Mouse (Mus musculus): ENCODE results near the gene L2hgdh. TPM values are rescaled to one million over a fixed set of nuclear protein-coding genes. Genes with fewer than 3 reads are reported as not detected.

The L2hgdh gene
- total RNA-seq (2021): 10 to 100 TPM; 30.0 to 30.2 TPM
- long read RNA-seq, experiment 1, transcript L2hgdh-201 (10 exons, 3,340 nt): major isoform, 56 of 69 reads
- long read RNA-seq, experiment 1, partial matches to known transcripts: 5 of 69 reads
- long read RNA-seq, experiment 1, other reads (novel, unspliced or antisense): 8 of 69 reads
- long read RNA-seq, experiment 2, transcript L2hgdh-201 (10 exons, 3,340 nt): major isoform, 55 of 60 reads
- long read RNA-seq, experiment 2, partial matches to known transcripts: 2 of 60 reads
- long read RNA-seq, experiment 2, other reads (novel, unspliced or antisense): 3 of 60 reads

DNA sequence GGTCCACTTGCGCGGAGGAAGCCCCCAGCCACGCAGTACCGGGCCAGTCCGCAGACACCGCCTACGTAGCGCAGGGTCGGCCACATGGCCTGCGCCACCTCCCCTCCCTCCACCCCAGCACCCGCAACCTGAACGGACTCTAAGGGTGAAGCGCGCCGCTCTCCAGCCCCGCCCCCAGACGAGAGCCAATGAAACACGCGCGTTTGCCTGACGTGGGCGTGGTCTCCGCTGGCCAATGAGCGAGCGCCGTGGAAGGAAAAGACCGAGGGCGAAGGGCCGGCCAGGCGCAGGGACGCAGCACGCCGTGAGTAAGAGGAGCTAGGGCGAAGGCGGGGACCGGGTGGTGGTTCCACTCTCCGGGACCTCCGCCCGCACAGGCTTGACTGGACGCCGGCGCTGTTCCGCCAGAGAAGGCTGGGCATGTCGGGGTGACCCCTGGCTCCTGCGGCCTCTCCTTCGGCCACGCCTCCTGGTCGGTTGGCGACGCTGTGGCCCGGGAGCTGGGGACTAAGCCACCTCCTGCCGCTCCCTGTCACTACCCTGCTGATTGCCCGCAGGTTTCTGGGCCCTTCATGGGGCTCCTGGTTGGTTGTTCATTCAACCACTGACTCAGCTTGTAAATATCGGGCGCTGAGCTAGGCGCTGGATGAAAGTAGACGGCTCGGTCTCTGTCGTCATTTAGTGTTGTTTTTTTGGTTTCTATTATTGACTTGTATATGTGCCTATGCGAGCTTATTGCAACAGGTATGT, at the start of gene L2hgdh, which contains the start of gene Atp5s:
TSS of gene L2hgdh (minus strand) at position 163 of the 750 bp plus-strand sequence.
TSS of gene Atp5s (plus strand) at position 240 of the 750 bp plus-strand sequence.
- DNase-seq: peak; percentile 96
- intact Hi-C loops (cut with DNase I): no loop called here

DNA sequence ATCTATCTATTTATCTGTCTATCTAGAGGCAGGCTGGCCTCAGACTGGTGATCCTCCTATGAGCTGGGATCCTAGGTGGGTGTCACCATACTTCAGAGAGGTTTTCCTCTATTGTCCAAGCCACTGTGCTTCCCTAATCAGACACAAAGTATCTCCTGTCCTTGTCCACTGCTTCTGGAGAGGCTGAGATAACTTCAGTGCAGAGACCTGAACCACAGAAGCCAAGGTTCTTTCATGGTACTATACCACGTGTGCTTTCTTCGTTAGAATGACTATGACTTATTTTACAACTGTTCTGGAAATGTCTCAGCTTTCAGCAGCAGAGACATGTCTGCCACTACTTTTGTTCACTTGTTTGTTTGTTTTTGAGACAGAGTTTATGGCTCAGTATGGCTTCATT, 44.2 kb upstream of the L2hgdh start:
- intact Hi-C loops (cut with DNase I): no loop called here
- DNase-seq: no peak

DNA sequence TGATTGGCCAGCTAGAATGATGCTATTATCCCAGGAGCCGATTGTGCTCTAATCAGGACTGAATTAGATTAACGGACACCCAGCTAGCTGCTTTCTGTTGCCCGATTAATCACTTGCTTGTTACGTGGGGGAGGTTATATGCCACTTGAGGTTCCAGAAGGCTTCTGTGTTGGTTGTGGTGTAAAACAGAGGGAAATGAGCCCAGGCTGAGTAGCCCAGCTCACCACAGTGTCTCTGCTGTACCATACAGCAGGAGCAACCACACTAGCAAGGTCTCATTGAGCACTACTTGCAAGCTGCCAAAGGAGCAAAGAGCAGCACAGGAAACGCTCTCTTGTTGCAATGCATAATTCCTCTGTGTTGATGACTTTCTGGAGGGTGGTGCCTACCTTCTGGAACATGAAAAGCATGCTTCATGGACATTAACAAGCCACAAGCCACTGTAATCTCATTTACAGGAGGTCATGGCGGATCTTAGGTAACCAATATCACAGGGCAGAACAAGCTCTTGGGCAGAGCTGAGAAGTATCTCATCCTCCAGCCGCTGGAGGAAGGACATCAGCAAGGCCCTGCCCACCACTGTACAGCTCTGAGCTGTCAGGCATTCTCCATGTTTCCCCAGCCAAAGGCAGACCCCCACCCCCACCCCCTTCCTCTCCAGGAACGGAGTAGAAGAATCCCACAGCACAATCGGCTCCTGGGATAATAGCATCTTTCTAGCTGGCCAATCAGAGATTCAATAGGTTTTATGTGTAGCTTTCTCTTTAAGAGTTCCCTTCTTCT, 43.0 kb upstream of the L2hgdh start:
- DNase-seq: no peak
- intact Hi-C loops (cut with DNase I): no loop called here

DNA sequence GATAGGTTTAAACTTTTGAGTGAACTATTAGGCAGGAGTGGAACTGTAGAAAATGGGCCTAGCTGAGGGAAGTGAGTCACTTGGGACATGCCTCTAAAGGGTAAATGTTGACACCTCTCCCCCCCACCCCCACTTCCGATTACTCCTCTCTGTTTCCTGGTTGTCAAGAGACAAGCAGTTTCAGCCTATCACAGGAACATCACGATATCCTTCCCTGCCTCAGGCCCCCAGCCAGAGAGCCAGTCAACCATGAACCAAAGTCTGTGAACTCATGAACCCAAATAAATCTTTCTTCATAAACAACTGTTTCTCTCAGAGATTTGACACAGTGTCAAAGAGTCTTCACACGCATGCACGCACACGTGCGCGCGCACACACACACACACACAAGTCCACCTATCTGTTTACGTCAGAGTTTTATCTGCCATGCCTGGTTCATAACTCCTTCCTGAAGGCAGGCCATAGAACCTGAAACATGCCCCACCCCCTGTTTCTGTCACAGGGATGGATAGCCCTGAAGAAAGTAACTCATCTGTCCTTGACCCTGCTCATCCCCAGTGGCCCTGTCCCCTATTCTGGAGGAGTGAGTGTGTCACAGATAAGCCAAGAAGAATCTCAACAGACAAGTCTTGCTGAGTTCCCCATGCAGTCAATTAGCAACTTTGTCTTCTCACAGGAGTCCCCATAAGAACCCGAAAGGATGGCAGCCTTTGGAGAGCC, 41.7 kb upstream of the L2hgdh start:
- DNase-seq: no peak
- intact Hi-C loops (cut with DNase I): no loop called here

DNA sequence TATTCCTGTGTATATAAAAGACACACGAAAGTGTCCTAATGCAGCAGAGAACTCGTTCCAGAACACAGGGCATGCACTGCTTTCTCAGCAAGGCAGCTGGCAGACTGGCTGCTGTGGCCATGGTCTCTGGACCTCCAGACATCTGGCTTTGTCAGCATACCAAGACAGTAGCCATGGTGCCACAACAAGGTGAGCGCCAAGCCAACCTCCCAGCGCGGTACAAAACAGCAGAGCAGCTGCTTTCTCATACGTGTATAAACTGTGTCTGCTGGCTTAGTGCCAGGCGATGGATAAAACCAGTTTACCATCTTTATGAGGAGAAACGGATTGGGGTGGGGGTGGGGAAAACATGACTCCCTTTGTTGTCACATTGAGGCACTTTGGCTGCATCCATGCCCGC, 40.9 kb upstream of the L2hgdh start:
- no peak for DNase-seq
- intact Hi-C loops (cut with DNase I): no loop called here

DNA sequence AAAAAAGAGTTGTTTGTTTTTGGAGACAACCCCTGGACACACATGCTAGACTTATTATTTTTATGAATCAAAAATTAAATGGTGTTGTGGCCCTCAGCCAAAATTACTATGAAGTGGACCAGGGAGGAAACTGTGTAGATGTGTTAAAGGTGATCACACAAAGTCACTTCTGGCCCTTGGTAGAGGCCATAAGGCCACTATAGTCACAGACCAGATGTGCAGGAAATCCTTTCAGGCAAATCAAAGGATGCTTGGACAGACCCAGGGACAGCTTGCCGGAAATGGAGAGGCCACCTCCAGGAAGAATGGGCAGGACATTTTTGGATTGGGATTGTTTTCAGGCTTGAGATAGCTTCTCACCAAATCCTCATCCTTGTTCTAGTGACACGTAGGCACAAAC, 36.9 kb upstream of the L2hgdh start:
- peak in 1 of 2 experiments; percentile 13 for DNase-seq
- intact Hi-C loops (cut with DNase I): no loop called here

DNA sequence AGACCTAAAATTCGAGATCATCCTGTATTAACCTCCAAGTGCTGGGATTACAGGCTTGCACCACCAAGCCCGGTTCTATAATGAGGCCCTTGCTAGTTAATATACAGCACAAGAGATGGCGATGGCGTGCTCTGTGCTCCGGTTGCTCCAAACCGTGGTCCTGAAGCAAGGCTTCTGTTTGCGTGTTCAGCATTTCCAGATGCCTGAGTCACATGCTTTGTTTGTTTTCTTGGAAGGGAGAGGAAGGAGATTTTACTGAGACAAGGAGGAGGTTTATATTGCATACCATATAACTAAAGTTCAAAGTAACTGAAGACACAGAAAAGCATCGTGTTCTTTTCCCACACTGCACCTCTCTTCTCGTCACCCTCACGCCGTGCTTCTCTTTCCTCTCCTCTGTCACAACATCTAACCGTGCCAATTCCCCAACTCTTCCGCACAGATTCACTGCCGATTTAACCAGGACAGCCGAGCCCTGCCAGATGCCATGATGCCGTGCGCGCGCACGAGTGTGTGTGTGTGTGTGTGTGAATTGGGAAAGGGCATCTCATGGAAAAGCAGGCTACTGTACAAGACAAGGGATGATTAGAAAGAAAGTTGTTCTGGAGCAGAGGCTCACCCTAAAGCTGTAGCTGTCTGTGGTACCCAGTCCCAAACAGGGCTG, 36.2 kb upstream of the L2hgdh start:
- no peak for DNase-seq
- intact Hi-C loops (cut with DNase I): no loop called here

DNA sequence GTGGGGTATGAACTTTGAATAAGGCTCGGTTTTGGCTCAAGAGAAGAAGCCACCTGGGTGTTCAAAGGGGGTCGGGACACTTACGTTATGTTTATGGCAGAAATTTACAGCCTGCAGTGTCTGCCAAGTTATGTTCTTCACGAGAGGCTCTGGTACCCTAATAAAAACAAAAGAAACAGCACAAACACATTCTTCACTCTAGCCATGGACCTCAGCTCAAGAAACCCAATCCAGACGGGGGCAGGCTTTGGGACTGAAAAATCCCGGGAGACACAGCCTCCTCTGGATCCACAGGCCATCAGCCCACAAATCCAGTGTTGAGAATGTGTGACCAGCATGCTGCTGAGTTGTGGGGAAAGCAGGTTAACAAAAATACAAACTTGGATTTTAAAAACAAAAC, 35.3 kb upstream of the L2hgdh start:
- DNase-seq: no peak
- intact Hi-C loops (cut with DNase I): no loop called here

DNA sequence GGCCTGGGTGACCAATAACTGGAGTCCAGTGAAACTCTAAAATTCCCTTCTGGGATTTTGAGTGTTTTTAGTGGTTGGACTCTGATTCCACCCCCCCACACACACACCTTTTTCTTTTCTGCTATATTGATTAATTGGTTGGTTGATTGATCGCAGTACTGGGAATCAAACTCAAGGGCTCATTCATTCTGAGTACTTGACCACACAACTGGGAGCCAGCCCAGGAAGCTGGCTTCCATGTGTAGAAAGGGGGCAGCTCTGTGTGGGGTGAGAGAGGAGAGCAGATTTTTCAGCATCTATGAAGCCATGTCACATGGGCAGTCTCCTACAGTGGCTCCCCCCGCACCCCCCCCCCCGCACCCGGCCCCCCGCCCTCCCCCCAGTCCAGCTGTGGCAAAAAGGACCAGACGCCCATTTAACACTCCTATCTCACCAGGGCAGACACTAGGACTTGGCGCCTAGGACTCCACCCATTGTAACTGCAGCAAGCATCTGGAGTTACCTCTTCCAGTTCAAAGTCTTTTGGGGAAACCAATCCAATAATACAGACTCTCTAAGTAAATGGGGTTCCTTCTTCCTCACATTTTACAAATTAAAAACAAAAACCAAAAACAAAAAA, 34.7 kb upstream of the L2hgdh start:
- no peak for DNase-seq
- intact Hi-C loops (cut with DNase I): loop anchor here (5.0 to 10.0 kb wide), 3 partner anchors 48 to 385 kb away; no protein-coding TSS in a partner anchor

DNA sequence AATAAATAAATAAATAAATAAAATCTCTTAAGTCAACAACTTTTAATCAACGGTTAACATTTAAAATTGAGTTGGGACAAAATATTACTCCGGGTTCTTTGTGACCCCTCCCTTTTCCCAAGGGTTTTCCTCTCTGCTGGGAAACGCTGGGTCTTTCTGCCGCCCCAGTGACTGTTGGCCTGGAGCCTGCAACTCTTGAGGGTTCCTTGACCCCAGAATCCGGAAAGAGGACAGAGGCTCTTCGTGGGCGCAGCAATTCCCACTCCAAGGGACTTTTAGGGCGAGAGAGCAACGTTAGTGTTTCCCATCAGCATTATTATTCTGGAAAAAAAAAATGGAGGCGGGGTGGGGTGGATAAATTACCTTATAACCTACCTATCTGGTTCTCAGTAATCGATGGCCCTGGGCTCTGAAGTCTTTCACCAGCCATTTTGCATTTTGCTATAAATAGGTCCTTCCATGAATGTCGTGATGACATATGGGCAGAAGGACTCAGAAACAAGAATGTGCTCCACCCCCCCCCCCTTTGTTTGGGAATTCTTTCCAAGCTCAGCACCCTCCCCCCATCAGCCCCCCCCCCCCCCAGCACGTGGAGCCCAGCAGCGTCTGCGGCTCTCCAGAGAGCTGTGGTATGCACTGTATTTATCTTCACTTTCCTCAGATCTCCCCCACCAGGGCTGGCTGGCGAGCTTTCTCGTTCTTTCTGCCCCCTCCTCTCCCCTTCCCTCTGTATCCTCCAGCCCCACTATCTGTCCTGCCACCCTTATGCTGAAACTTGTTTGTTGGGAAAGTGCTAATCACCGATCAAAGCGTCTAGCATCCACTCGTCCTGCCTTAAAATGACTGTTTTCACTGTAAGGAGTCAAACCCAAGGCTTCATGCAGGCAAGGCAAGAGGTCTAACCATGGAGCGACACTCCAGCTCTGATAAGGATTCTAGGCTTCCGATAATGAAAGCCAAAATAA, 33.8 kb upstream of the L2hgdh start:
- intact Hi-C loops (cut with DNase I): loop anchor here (1.0 to 10.0 kb wide), 4 partner anchors 49 to 386 kb away; partner anchors contain the start of gene Map4k5
- DNase-seq: peak; percentile 18 to 45

DNA sequence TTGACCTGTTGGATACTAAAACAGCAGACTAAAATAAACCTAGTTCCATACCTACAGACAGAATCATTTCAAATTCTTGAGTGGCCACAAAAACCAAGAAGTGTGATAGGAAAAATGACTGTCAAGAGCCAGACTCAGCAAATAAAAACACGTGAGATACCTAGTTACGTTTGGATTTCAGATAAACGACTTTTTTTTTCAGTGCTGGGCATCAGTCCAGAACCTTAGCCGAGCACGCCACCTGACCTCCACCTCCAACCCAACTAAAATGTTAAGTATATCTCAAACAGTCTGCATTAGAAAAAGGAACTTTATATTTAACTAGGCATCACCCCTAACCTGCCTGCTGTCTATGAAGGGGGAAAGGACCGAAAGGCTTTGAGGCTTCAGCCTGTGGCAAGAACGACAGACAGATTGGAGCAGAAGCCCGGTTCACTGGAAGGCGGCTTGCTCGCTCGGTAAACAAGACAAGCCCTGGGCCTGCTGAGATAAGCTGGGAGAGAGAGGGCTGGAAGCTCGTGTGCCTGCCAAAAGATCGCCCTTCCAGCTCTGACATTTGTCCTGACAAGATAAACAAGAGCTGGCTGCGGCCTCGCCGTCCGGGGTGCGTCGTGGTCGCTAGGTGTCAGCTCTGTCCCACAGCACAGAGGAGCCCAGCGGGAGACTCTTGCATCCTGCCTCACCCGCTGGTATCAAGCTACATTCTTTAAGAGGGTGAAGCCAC, 32.9 kb upstream of the L2hgdh start:
- DNase-seq: peak; percentile 83 to 84
- intact Hi-C loops (cut with DNase I): loop anchor here (1.0 to 10.0 kb wide), 4 partner anchors 50 to 387 kb away; partner anchors contain the start of gene Map4k5

DNA sequence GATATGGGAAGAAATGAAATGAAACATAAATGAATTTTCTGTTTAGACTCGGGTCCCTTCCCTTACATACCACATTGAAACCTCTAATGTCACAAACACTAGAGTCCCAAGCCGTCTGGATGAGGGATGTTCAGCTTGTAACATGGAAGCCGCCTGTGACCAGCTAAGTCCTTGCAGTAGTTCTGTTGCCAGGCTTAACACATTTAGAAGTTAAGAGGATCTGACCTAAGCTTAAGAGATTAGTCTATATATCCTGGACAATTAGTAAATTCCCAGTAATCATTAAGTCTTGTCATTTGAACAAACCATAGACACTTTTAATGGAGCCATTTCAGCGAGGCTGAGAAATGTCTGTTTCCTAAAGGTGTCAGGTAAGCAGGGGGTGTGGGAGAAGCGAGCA, 31.3 kb upstream of the L2hgdh start:
- DNase-seq: no peak
- intact Hi-C loops (cut with DNase I): loop anchor here (5.0 to 10.0 kb wide), 3 partner anchors 51 to 389 kb away; no protein-coding TSS in a partner anchor

DNA sequence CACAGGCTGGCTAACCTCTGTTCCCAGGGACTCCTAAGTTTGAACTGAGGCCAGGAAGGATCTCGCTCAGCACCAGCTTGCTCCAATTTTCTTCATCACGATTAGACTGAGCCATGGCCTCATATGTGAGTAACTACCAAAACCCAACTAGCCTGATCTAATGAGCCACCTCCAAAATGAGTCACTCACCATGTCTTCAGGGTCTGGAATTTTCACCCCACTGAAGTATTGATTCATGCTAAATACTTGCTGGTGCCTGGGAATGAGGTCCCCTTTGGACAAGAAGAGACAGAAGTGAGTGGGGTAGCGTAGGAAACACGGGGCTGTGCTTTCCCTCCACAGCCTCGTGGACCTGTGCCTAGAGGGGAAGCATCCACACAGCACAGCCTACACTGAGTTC, 29.3 kb upstream of the L2hgdh start:
- no peak for DNase-seq
- intact Hi-C loops (cut with DNase I): loop anchor here (10.0 kb wide), 1 partner anchor 391 kb away; no protein-coding TSS in a partner anchor

DNA sequence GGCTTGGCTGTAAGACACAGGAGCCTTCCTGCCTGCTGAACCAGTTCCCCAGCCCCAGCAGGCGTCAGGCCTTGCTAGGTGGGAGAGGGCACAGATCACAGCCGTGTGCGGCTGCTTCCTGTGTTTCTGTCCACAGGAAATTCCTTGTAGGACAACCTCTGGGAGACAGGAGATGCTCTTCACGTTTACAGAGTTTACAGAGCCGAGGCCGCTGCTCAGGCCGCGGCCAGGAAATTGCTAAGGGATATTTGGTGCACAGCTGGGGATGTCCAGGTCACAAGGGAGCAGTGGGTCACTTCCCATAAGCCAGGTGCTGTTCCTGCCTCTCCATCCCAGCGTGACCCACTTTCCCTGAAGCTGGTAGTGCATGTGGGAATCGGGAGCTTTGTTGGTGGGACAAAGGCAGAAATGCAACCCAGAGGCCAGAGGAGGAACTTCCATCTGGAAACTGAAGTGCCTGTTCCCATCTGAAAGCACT, 27.2 kb upstream of the L2hgdh start:
- peak; percentile 25 to 34 for DNase-seq
- intact Hi-C loops (cut with DNase I): loop anchor here (10.0 kb wide), 1 partner anchor 393 kb away; no protein-coding TSS in a partner anchor

DNA sequence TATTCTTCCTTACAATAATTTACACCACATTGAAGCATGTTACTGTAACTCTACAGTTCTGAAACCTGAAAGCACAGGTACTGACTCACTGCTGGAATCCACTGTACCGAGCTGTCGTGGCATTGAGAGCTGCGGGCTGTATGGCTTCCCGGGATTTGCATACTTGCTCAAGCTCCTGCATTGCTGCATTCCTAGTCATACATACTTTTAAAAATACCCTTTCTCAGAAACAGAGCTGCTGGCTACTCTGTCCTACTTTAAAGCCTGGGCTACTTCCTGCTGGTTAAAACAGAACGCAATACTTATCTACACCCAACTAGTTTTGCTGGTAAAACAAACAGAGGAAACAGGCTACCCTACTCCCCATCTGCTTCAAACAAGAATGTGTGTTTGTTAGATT, 19.5 kb upstream of the L2hgdh start:
- intact Hi-C loops (cut with DNase I): no loop called here
- DNase-seq: no peak

DNA sequence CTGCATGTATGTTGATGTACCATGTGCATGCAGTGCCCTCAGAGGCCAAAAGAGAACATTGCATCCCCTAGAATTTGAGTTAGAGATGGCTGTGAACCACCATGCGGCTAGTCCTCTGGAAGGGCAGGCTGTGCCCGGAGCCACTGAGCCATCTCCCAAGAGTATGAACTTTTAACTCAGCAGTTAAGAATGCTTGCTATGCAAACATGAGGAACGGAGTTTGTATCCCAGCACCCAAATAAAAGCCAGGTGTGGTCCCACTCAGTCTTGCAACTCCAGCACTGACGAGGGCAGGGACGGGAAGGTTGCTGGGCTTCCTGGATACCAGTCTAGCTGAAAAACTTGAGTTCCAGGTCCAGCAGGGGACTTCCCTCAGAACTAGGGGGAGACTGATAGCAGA, 17.3 kb upstream of the L2hgdh start:
- no peak for DNase-seq
- intact Hi-C loops (cut with DNase I): no loop called here

DNA sequence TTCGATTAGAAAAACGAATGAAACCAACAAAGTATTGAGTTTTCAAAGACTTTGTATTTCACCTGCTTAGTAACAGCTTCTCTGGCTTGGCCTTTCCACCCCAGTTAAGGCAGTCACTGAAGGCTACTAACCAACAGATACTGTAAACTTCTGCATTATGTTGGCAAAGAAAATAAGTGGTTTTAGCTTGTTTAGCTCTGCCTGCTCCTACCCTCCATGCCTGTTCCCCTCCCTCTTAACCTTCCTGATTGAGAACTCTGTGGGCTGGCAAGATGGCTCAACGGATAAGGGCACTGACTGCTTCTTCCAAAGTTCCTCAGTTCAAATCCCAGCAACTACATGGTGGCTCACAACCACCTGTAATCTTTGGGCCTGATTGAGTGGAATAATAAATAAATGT, 9.2 kb upstream of the L2hgdh start:
- intact Hi-C loops (cut with DNase I): loop anchor here (1.0 to 5.0 kb wide), 2 partner anchors 158 to 328 kb away; partner anchors contain the start of gene Atl1
- no peak for DNase-seq

All from heart, postnatal 14 days (tissue).